ENCODE assay signal across 8 mouse cellular contexts in genomic region chr15:89089248-89090051, GRCm38 (mm10). TPM values are rescaled to one million over a fixed set of nuclear protein-coding genes. Genes with fewer than 3 reads are reported as not detected.
DNase-seq lines count a peak whose midpoint lies in the region; ATAC-seq and TF ChIP-seq lines count a peak whose summit lies in the region.

No protein-coding gene starts in this region.

- peak overlapping the region; percentile 89 for H3K4me2 ChIP-seq in forebrain, embryonic 15.5 days (replicated peaks)

- H3K9ac ChIP-seq in forebrain, embryonic 15.5 days (replicated peaks), result peak overlapping the region; percentile 84

- H3K36me3 ChIP-seq in forebrain, embryonic 15.5 days, result peaks cover 40% of the 10 kb centered on the region

- no peak for TF ChIP-seq POLR2A in bone marrow, adult 2 months (IDR thresholded peaks at IDR 0.05; ENCODE audit: borderline replicate concordance, control insufficient read depth, low read depth, low read length)

- TF ChIP-seq CTCF in bone marrow, adult 2 months (IDR thresholded peaks at IDR 0.05; ENCODE audit: control insufficient read depth, insufficient read depth, low read length), result no peak

- H3K4me3 ChIP-seq in bone marrow, adult 2 months (replicated peaks; ENCODE audit: control insufficient read depth, low read depth, low read length), result peak overlapping the region; percentile 89
- peak overlapping the region; percentile 84 for H3K4me3 ChIP-seq in forebrain, embryonic 15.5 days

- no peaks in the 10 kb centered on the region for H3K9me3 ChIP-seq in forebrain, embryonic 15.5 days

- 2% methylated on average over 68 of the region's 68 CpGs for WGBS in bone marrow, adult 2 months
- 3% methylated on average over 68 of the region's 68 CpGs for WGBS in forebrain, embryonic 15.5 days

- no peaks in the 10 kb centered on the region for H3K27me3 ChIP-seq in forebrain, embryonic 15.5 days

- peaks cover 3% of the 10 kb centered on the region; the same call in 1 of the 2 replicates for H3K4me1 ChIP-seq in bone marrow, adult 2 months (ENCODE audit: control insufficient read depth, insufficient read depth, low read length)
- H3K4me1 ChIP-seq in forebrain, embryonic 15.5 days, result peaks cover 23% of the 10 kb centered on the region

- ATAC-seq in forebrain, embryonic 15.5 days (replicated peaks), result peak; percentile 63
- ATAC-seq in megakaryocyte-erythroid progenitor cell, adult 5-6 weeks (replicated peaks; ENCODE audit: low FRiP score, low TSS enrichment, poor library complexity, severe bottlenecking), result peak; percentile 23; the same call in 1 of the 2 replicates
- ATAC-seq in activated CD4-positive, CD25-positive, alpha-beta regulatory T cell, adult 4 months, result no peak

- peak; percentile 20 to 37 for DNase-seq in lung, adult 18-20 months
- DNase-seq in lung, postnatal 4 days, result no peak
- DNase-seq in kidney, postnatal 14 days, result peak; percentile 45
- peak; percentile 31 to 42 for DNase-seq in thymus, postnatal 36 days

- peak overlapping the region; percentile 92 for H3K27ac ChIP-seq in bone marrow, adult 2 months (ENCODE audit: control insufficient read depth, insufficient read depth, low read depth, low read length, poor library complexity)
- peak overlapping the region; percentile 78 for H3K27ac ChIP-seq in forebrain, embryonic 15.5 days (replicated peaks)

RNA-seq across cellular contexts. Expression of gene Selenoo, which starts 0.6 kb away (rescaled TPM):
- polyA plus RNA-seq in bone marrow, adult 2 months (2011; ENCODE audit: insufficient read depth, insufficient read length, low replicate concordance, missing spikeins), result 7.0 and 17.9 TPM in 2 replicates
- 25.0 and 26.0 TPM in 2 replicates for polyA plus RNA-seq in forebrain, embryonic 15.5 days (2015; fragmentation: Nextera tagmentation; extraction: Ambion mirVana)
- total RNA-seq in megakaryocyte-erythroid progenitor cell, adult 5-6 weeks (2014; fragmentation: Nextera tagmentation), result 15.3 and 20.8 TPM in 2 replicates
- 16.6 and 18.5 TPM in 2 replicates for total RNA-seq in megakaryocyte-erythroid progenitor cell, adult 5-6 weeks (2017)
- polyA plus RNA-seq in activated CD4-positive, CD25-positive, alpha-beta regulatory T cell, adult 4 months (2017; shearing (Covaris generic)), result 1 to 10 TPM; 8.8 to 9.1 TPM

RNA-seq across cellular contexts. Expression of gene Trabd, which starts 14.5 kb away (rescaled TPM):
- 26.6 and 34.8 TPM in 2 replicates for polyA plus RNA-seq in bone marrow, adult 2 months (2011; ENCODE audit: insufficient read depth, insufficient read length, low replicate concordance, missing spikeins)
- 39.3 and 39.9 TPM in 2 replicates for polyA plus RNA-seq in forebrain, embryonic 15.5 days (2015; fragmentation: Nextera tagmentation; extraction: Ambion mirVana)
- 15.8 and 26.3 TPM in 2 replicates for total RNA-seq in megakaryocyte-erythroid progenitor cell, adult 5-6 weeks (2014; fragmentation: Nextera tagmentation)
- 11.9 and 17.5 TPM in 2 replicates for total RNA-seq in megakaryocyte-erythroid progenitor cell, adult 5-6 weeks (2017)
- 10 to 100 TPM; 29.5 to 33.9 TPM for polyA plus RNA-seq in activated CD4-positive, CD25-positive, alpha-beta regulatory T cell, adult 4 months (2017; shearing (Covaris generic))

RNA-seq across cellular contexts. Expression of gene Panx2, which starts 29.9 kb away (rescaled TPM):
- 0.45 TPM in 1 of 2 replicates, not detected in the other for polyA plus RNA-seq in bone marrow, adult 2 months (2011; ENCODE audit: insufficient read depth, insufficient read length, low replicate concordance, missing spikeins)
- 3.6 and 4.6 TPM in 2 replicates for polyA plus RNA-seq in forebrain, embryonic 15.5 days (2015; fragmentation: Nextera tagmentation; extraction: Ambion mirVana)
- not detected in 2 replicates for total RNA-seq in megakaryocyte-erythroid progenitor cell, adult 5-6 weeks (2014; fragmentation: Nextera tagmentation)
- not detected in 2 replicates for total RNA-seq in megakaryocyte-erythroid progenitor cell, adult 5-6 weeks (2017)
- polyA plus RNA-seq in activated CD4-positive, CD25-positive, alpha-beta regulatory T cell, adult 4 months (2017; shearing (Covaris generic)), result not detected

RNA-seq across cellular contexts. Expression of gene Tubgcp6, which starts 33.5 kb away (rescaled TPM):
- polyA plus RNA-seq in bone marrow, adult 2 months (2011; ENCODE audit: insufficient read depth, insufficient read length, low replicate concordance, missing spikeins), result 10.0 and 31.9 TPM in 2 replicates
- polyA plus RNA-seq in forebrain, embryonic 15.5 days (2015; fragmentation: Nextera tagmentation; extraction: Ambion mirVana), result 17.5 and 17.7 TPM in 2 replicates
- 34.1 and 39.1 TPM in 2 replicates for total RNA-seq in megakaryocyte-erythroid progenitor cell, adult 5-6 weeks (2014; fragmentation: Nextera tagmentation)
- total RNA-seq in megakaryocyte-erythroid progenitor cell, adult 5-6 weeks (2017), result 14.7 and 22.4 TPM in 2 replicates
- 10 to 100 TPM; 12.6 to 13.2 TPM for polyA plus RNA-seq in activated CD4-positive, CD25-positive, alpha-beta regulatory T cell, adult 4 months (2017; shearing (Covaris generic))

RNA-seq across cellular contexts. Expression of gene Hdac10, which starts 39.0 kb away (rescaled TPM):
- polyA plus RNA-seq in bone marrow, adult 2 months (2011; ENCODE audit: insufficient read depth, insufficient read length, low replicate concordance, missing spikeins), result 9.1 and 24.3 TPM in 2 replicates
- polyA plus RNA-seq in forebrain, embryonic 15.5 days (2015; fragmentation: Nextera tagmentation; extraction: Ambion mirVana), result 31.5 and 38.6 TPM in 2 replicates
- 25.6 and 32.8 TPM in 2 replicates for total RNA-seq in megakaryocyte-erythroid progenitor cell, adult 5-6 weeks (2014; fragmentation: Nextera tagmentation)
- 15.6 and 20.1 TPM in 2 replicates for total RNA-seq in megakaryocyte-erythroid progenitor cell, adult 5-6 weeks (2017)
- polyA plus RNA-seq in activated CD4-positive, CD25-positive, alpha-beta regulatory T cell, adult 4 months (2017; shearing (Covaris generic)), result 10 to 100 TPM; 14.3 to 16.1 TPM

Comparison
In these comparisons a context has a peak if more than half of its experiments do, and no peak if none do; other contexts are left out.
1. DNase-seq: peak in lung, adult 18-20 months (2 of 2), kidney, postnatal 14 days (single experiment) and thymus, postnatal 36 days (2 of 2); none in lung, postnatal 4 days (0 of 2).